In the genomic region with DNA sequence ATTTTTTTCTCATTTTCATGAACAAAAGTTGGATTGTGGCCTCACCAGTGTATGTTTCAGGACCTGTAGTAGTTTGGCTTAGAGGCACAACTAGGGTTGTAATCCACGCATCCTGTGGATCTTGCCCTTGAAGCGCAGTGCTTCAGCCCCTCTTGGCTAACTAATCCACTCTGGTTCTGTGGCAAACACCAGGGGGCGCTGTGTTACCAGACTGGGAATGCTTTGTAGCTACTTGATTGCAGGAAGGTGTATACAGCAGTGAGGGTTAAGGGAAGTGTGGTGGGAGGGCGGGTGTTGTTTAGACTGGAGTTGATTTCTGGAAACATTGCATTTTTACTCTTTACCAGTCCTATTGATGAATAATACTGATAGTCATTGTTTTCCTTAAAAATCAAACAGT, we compare ENCODE assay signal across 8 mouse cellular contexts.
A peak's percentile ranks its signal among the peaks of the same experiment; 100 is the strongest.
DNase-seq lines count a peak whose midpoint lies in the region; ATAC-seq and TF ChIP-seq lines count a peak whose summit lies in the region.
"Had no signal": no experiment of that assay in that cellular context is flagged by ENCODE, and none has a peak within 500 bp of the region (broad histone marks: within the 10 kb centered on the region; RNA-seq: fewer than 3 reads in every experiment).

No protein-coding gene starts in this region.

- no peak overlapping the region for H3K4me2 ChIP-seq in heart, embryonic 14.5 days (ENCODE audit: low read length)

- TF ChIP-seq POLR2A in MEL (IDR thresholded peaks at IDR 0.05; ENCODE audit: control insufficient read depth in 1 of 2, insufficient read depth in 1 of 2, low read depth in 1 of 2, low read length in 2 of 2, poor library complexity in 1 of 2) = no peak
- no peak for TF ChIP-seq POLR2A in bone marrow, adult 2 months (IDR thresholded peaks at IDR 0.05; ENCODE audit: borderline replicate concordance, control insufficient read depth, low read depth, low read length)
- no peak for TF ChIP-seq POLR2A in embryonic fibroblast, embryonic 13.5 days (IDR thresholded peaks at IDR 0.05; ENCODE audit: low read depth, low read length)

- H3K4me1 ChIP-seq in MEL (ENCODE audit: control insufficient read depth in 1 of 2, insufficient read depth in 2 of 2, low read length in 2 of 2) = no peaks in the 10 kb centered on the region
- no peaks in the 10 kb centered on the region for H3K4me1 ChIP-seq in bone marrow, adult 2 months (ENCODE audit: control insufficient read depth, insufficient read depth, low read length)
- H3K4me1 ChIP-seq in embryonic fibroblast, embryonic 13.5 days (ENCODE audit: control insufficient read depth, insufficient read depth, low read length) = 0 out of 2 replicates have a peak, but pooled peaks cover 2% of the 10 kb centered on the region
- no peaks in the 10 kb centered on the region for H3K4me1 ChIP-seq in heart, embryonic 14.5 days (ENCODE audit: control insufficient read depth in 2 of 2, insufficient read depth in 2 of 2, low read length in 2 of 2)

- no peak overlapping the region for H3K4me3 ChIP-seq in MEL (ENCODE audit: control insufficient read depth in 1 of 2, insufficient read depth in 1 of 2, low read depth in 2 of 2, low read length in 2 of 2)
- H3K4me3 ChIP-seq in bone marrow, adult 2 months (replicated peaks; ENCODE audit: control insufficient read depth, low read depth, low read length) = no peak overlapping the region
- H3K4me3 ChIP-seq in embryonic fibroblast, embryonic 13.5 days (ENCODE audit: insufficient read depth, low read length) = no peak overlapping the region
- no peak overlapping the region for H3K4me3 ChIP-seq in heart, embryonic 14.5 days (ENCODE audit: control insufficient read depth in 1 of 2, insufficient read depth in 1 of 2, low read depth in 1 of 2, low read length in 2 of 2)
- H3K4me3 ChIP-seq: myocyte had no signal

- DNase-seq in MEL (ENCODE audit: low read depth, low spot score) = peak; percentile 81
- peak; percentile 69 for DNase-seq in layer of hippocampus, adult 9-10 months (ENCODE audit: low spot score)
- DNase-seq in lung, postnatal 25 days (ENCODE audit: low spot score) = peak; percentile 78
- peak; percentile 96 for DNase-seq in right cerebral cortex, postnatal 4 days

- TF ChIP-seq CTCF in MEL (IDR thresholded peaks at IDR 0.05 in 2 of 3, conservative IDR thresholded peaks at IDR 0.05 in 1 of 3; ENCODE audit: control insufficient read depth in 1 of 3, insufficient read depth in 1 of 3, low read depth in 2 of 3, low read length in 3 of 3, poor library complexity in 1 of 3, severe bottlenecking in 1 of 3) = peak; percentile 81 to 86 (median 85)
- peak; percentile 79 for TF ChIP-seq CTCF in bone marrow, adult 2 months (IDR thresholded peaks at IDR 0.05; ENCODE audit: control insufficient read depth, insufficient read depth, low read length)
- peak; percentile 62 for TF ChIP-seq CTCF in embryonic fibroblast, embryonic 13.5 days (IDR thresholded peaks at IDR 0.05; ENCODE audit: borderline replicate concordance, insufficient read depth, low read length)

- peak; percentile 69; the same call in 1 of the 2 replicates for ATAC-seq in heart, embryonic 14.5 days (ENCODE audit: insufficient number of reproducible peaks, insufficient read depth, low FRiP score, low read depth)

- H3K9me3 ChIP-seq in MEL (replicated peaks; ENCODE audit: insufficient read depth, low read length) = no peaks in the 10 kb centered on the region
- H3K9me3 ChIP-seq in heart, embryonic 14.5 days (ENCODE audit: control insufficient read depth, low read length) = no peaks in the 10 kb centered on the region

- no peak overlapping the region for H3K9ac ChIP-seq in MEL (ENCODE audit: control insufficient read depth, low read depth, low read length, poor library complexity, severe bottlenecking)
- H3K9ac ChIP-seq in heart, embryonic 14.5 days (ENCODE audit: low read length) = no peak overlapping the region

- H3K27ac ChIP-seq in MEL (ENCODE audit: control insufficient read depth, low read depth, low read length) = no peak overlapping the region
- H3K27ac ChIP-seq in bone marrow, adult 2 months (ENCODE audit: control insufficient read depth, insufficient read depth, low read depth, low read length, poor library complexity) = no peak overlapping the region
- H3K27ac ChIP-seq in embryonic fibroblast, embryonic 13.5 days (ENCODE audit: insufficient read depth, low read length) = no peak overlapping the region
- H3K27ac ChIP-seq in heart, embryonic 14.5 days (replicated peaks in 1 of 2; ENCODE audit: control insufficient read depth in 1 of 2, insufficient read depth in 1 of 2, low read depth in 2 of 2, low read length in 2 of 2) = no peak overlapping the region

- TF ChIP-seq EP300 in MEL (IDR thresholded peaks at IDR 0.05; ENCODE audit: low read depth in 1 of 2, low read length in 2 of 2) = no peak

- H3K36me3 ChIP-seq in MEL (ENCODE audit: control insufficient read depth in 1 of 2, insufficient read depth in 2 of 2, low read length in 2 of 2) = peaks cover 0 to 39% of the 10 kb centered on the region in 2 experiments; a peak in 2 of 4 replicates
- H3K36me3 ChIP-seq in heart, embryonic 14.5 days (ENCODE audit: control insufficient read depth, insufficient read depth, low read length) = peaks cover 85% of the 10 kb centered on the region

- 46% methylated on average over 4 of the region's 4 CpGs for WGBS in bone marrow, adult 2 months
- WGBS in heart, embryonic 14.5 days = 37% methylated on average over 4 of the region's 4 CpGs

- TF ChIP-seq RAD21 in MEL (IDR thresholded peaks at IDR 0.05; ENCODE audit: low read depth, low read length) = peak; percentile 52

- no peaks in the 10 kb centered on the region for H3K27me3 ChIP-seq in MEL (ENCODE audit: control insufficient read depth in 1 of 2, insufficient read depth in 2 of 2, low read length in 2 of 2)
- no peaks in the 10 kb centered on the region for H3K27me3 ChIP-seq in heart, embryonic 14.5 days (ENCODE audit: control insufficient read depth, insufficient read depth, low read length)

- H3K79me2 ChIP-seq in MEL (ENCODE audit: control insufficient read depth, insufficient read depth, low read length, poor library complexity) = no peaks in the 10 kb centered on the region

TF ChIP-seq in MEL, 35 proteins besides CTCF, POLR2A, EP300 and RAD21:
- TF ChIP-seq SMC3 (IDR thresholded peaks at IDR 0.05; ENCODE audit: low read depth, low read length) (peak; percentile 67), ZKSCAN1 (IDR thresholded peaks at IDR 0.05; ENCODE audit: low read depth, low read length) (no peak)
